Mouse (Mus musculus): ENCODE data around the gene Dock6. TPM values are rescaled to one million over a fixed set of nuclear protein-coding genes. Genes with fewer than 3 reads are reported as not detected.

Gene Dock6
- polyA plus RNA-seq, 1 experiment from 2014 or later, result 46.3 TPM

GRCm38 (mm10) chr9:21824366-21824765 is 28.1 kb downstream of the Dock6 start:
- H3K36me3 ChIP-seq, result peaks cover 42% of the 10 kb centered on the region
- no peak for ATAC-seq (replicated peaks; ENCODE audit: low FRiP score)
- WGBS, result 71% methylated on average over 10 of the region's 10 CpGs

GRCm38 (mm10) chr9:21823957-21824356 is 28.5 kb downstream of the Dock6 start:
- no peak for ATAC-seq (replicated peaks; ENCODE audit: low FRiP score)
- H3K4me2 ChIP-seq, result no peak overlapping the region
- WGBS, result 49% methylated on average over 4 of the region's 4 CpGs
- peaks cover 41% of the 10 kb centered on the region for H3K36me3 ChIP-seq
- H3K27ac ChIP-seq, result no peak overlapping the region
- H3K4me1 ChIP-seq, result 0 out of 2 replicates have a peak, but pooled peaks cover 6% of the 10 kb centered on the region
- no peak overlapping the region for H3K4me3 ChIP-seq (replicated peaks)
- H3K9ac ChIP-seq, result no peak overlapping the region
- no peaks in the 10 kb centered on the region for H3K27me3 ChIP-seq
- no peaks in the 10 kb centered on the region for H3K9me3 ChIP-seq (replicated peaks)

More at GRCm38 (mm10) chr9:21824366-21824765, 28.1 kb downstream of the Dock6 start:
- Histone ChIP-seq H3K4me3 (replicated peaks) (no peak overlapping the region), H3K27me3 (no peaks in the 10 kb centered on the region), H3K4me2 (no peak overlapping the region), H3K4me1 (0 out of 2 replicates have a peak, but pooled peaks cover 6% of the 10 kb centered on the region), H3K9me3 (replicated peaks) (no peaks in the 10 kb centered on the region), H3K9ac (no peak overlapping the region), H3K27ac (no peak overlapping the region)

- Histone ChIP-seq H3K27me3 (no peaks in the 10 kb centered on the region), H3K4me1 (0 out of 2 replicates have a peak, but pooled peaks cover 6% of the 10 kb centered on the region), H3K9ac (no peak overlapping the region)
Measured at GRCm38 (mm10) chr9:21822686-21823085, 29.7 kb downstream of the Dock6 start.

GRCm38 (mm10) chr9:21820183-21820582 is 32.3 kb downstream of the Dock6 start:
- Histone ChIP-seq H3K9me3 (replicated peaks) (no peaks in the 10 kb centered on the region), H3K27ac (no peak overlapping the region), H3K9ac (no peak overlapping the region), H3K27me3 (no peaks in the 10 kb centered on the region), H3K4me1 (0 out of 2 replicates have a peak, but pooled peaks cover 4% of the 10 kb centered on the region), H3K36me3 (peaks cover 58% of the 10 kb centered on the region), H3K4me3 (replicated peaks) (no peak overlapping the region), H3K4me2 (no peak overlapping the region)
- ATAC-seq (replicated peaks; ENCODE audit: low FRiP score), result peak; percentile 26; the same call in 1 of the 2 replicates
- WGBS, result 87% methylated on average over 12 of the region's 12 CpGs

More at GRCm38 (mm10) chr9:21822686-21823085, 29.7 kb downstream of the Dock6 start:
- ATAC-seq (replicated peaks; ENCODE audit: low FRiP score), result no peak
- Histone ChIP-seq H3K9me3 (replicated peaks) (no peaks in the 10 kb centered on the region), H3K27ac (no peak overlapping the region), H3K4me3 (replicated peaks) (no peak overlapping the region), H3K4me2 (no peak overlapping the region), H3K36me3 (peaks cover 37% of the 10 kb centered on the region)
- WGBS, result 88% methylated on average over 6 of the region's 6 CpGs

GRCm38 (mm10) chr9:21819181-21819729 is 33.2 kb downstream of the Dock6 start:
- no peak overlapping the region for H3K4me3 ChIP-seq (replicated peaks)
- WGBS, result 94% methylated on average over 2 of the region's 2 CpGs
- H3K9me3 ChIP-seq (replicated peaks), result no peaks in the 10 kb centered on the region
- no peak overlapping the region for H3K27ac ChIP-seq
- peaks cover 64% of the 10 kb centered on the region for H3K36me3 ChIP-seq
- no peaks in the 10 kb centered on the region for H3K27me3 ChIP-seq
- no peak overlapping the region for H3K4me2 ChIP-seq
- H3K9ac ChIP-seq, result no peak overlapping the region
- ATAC-seq (replicated peaks; ENCODE audit: low FRiP score), result no peak
- H3K4me1 ChIP-seq, result no peaks in the 10 kb centered on the region

GRCm38 (mm10) chr9:21818561-21818960 is 33.9 kb downstream of the Dock6 start:
- H3K36me3 ChIP-seq, result peaks cover 64% of the 10 kb centered on the region
- 92% methylated on average over 6 of the region's 6 CpGs for WGBS
- no peak overlapping the region for H3K9ac ChIP-seq
- no peak overlapping the region for H3K4me2 ChIP-seq
- ATAC-seq (replicated peaks; ENCODE audit: low FRiP score), result no peak
- no peak overlapping the region for H3K4me3 ChIP-seq (replicated peaks)
- H3K9me3 ChIP-seq (replicated peaks), result no peaks in the 10 kb centered on the region
- H3K4me1 ChIP-seq, result no peaks in the 10 kb centered on the region
- no peaks in the 10 kb centered on the region for H3K27me3 ChIP-seq
- no peak overlapping the region for H3K27ac ChIP-seq

- H3K27ac ChIP-seq, result no peak overlapping the region
- no peak overlapping the region for H3K4me2 ChIP-seq
- no peak overlapping the region for H3K4me3 ChIP-seq (replicated peaks)
- H3K9ac ChIP-seq, result no peak overlapping the region
- WGBS, result 82% methylated on average over 4 of the region's 4 CpGs
- H3K9me3 ChIP-seq (replicated peaks), result no peaks in the 10 kb centered on the region
- no peak for ATAC-seq (replicated peaks; ENCODE audit: low FRiP score)
- H3K36me3 ChIP-seq, result peaks cover 67% of the 10 kb centered on the region
- H3K27me3 ChIP-seq, result no peaks in the 10 kb centered on the region
- H3K4me1 ChIP-seq, result no peaks in the 10 kb centered on the region
Measured at GRCm38 (mm10) chr9:21818125-21818524, 34.3 kb downstream of the Dock6 start.

- Histone ChIP-seq H3K27me3 (no peaks in the 10 kb centered on the region), H3K4me1 (no peaks in the 10 kb centered on the region), H3K9me3 (replicated peaks) (no peaks in the 10 kb centered on the region), H3K36me3 (peaks cover 80% of the 10 kb centered on the region), H3K4me3 (replicated peaks) (no peak overlapping the region), H3K27ac (no peak overlapping the region), H3K9ac (no peak overlapping the region), H3K4me2 (no peak overlapping the region)
- WGBS, result 72% methylated on average over 9 of the region's 9 CpGs
- no peak for ATAC-seq (replicated peaks; ENCODE audit: low FRiP score)
Measured at GRCm38 (mm10) chr9:21816716-21817305, 35.6 kb downstream of the Dock6 start.

GRCm38 (mm10) chr9:21811170-21811569 is 41.3 kb downstream of the Dock6 start:
- H3K36me3 ChIP-seq, result peaks cover 59% of the 10 kb centered on the region
- 78% methylated on average over 5 of the region's 5 CpGs for WGBS
- H3K4me3 ChIP-seq (replicated peaks), result no peak overlapping the region
- no peaks in the 10 kb centered on the region for H3K27me3 ChIP-seq
- H3K9ac ChIP-seq, result no peak overlapping the region
- no peak for ATAC-seq (replicated peaks; ENCODE audit: low FRiP score)
- peaks cover 13% of the 10 kb centered on the region for H3K4me1 ChIP-seq
- H3K27ac ChIP-seq, result no peak overlapping the region
- no peak overlapping the region for H3K4me2 ChIP-seq
- H3K9me3 ChIP-seq (replicated peaks), result no peaks in the 10 kb centered on the region

- Histone ChIP-seq H3K4me1 (peaks cover 20% of the 10 kb centered on the region), H3K9me3 (replicated peaks) (no peaks in the 10 kb centered on the region), H3K4me3 (replicated peaks) (no peak overlapping the region), H3K27me3 (no peaks in the 10 kb centered on the region), H3K27ac (no peak overlapping the region), H3K4me2 (no peak overlapping the region), H3K36me3 (peaks cover 38% of the 10 kb centered on the region), H3K9ac (no peak overlapping the region)
- no peak for ATAC-seq (replicated peaks; ENCODE audit: low FRiP score)
- WGBS, result 65% methylated on average over 3 of the region's 3 CpGs
Measured at GRCm38 (mm10) chr9:21808561-21808960, 43.9 kb downstream of the Dock6 start.

GRCm38 (mm10) chr9:21806976-21807375 is 45.5 kb downstream of the Dock6 start:
- 58% methylated on average over 11 of the region's 11 CpGs for WGBS
- no peak overlapping the region for H3K9ac ChIP-seq
- no peak overlapping the region for H3K27ac ChIP-seq
- H3K9me3 ChIP-seq (replicated peaks), result no peaks in the 10 kb centered on the region
- H3K27me3 ChIP-seq, result no peaks in the 10 kb centered on the region
- peaks cover 37% of the 10 kb centered on the region for H3K36me3 ChIP-seq
- H3K4me1 ChIP-seq, result peaks cover 20% of the 10 kb centered on the region
- no peak for ATAC-seq (replicated peaks; ENCODE audit: low FRiP score)
- H3K4me2 ChIP-seq, result no peak overlapping the region
- H3K4me3 ChIP-seq (replicated peaks), result no peak overlapping the region

- ATAC-seq (replicated peaks; ENCODE audit: low FRiP score), result no peak
- Histone ChIP-seq H3K9me3 (replicated peaks) (no peaks in the 10 kb centered on the region), H3K4me1 (peaks cover 20% of the 10 kb centered on the region), H3K27me3 (no peaks in the 10 kb centered on the region), H3K36me3 (peaks cover 39% of the 10 kb centered on the region), H3K27ac (no peak overlapping the region), H3K4me2 (no peak overlapping the region), H3K4me3 (replicated peaks) (no peak overlapping the region), H3K9ac (no peak overlapping the region)
- 54% methylated on average over 3 of the region's 3 CpGs for WGBS
Measured at GRCm38 (mm10) chr9:21806363-21806762, 46.1 kb downstream of the Dock6 start.

Measured in kidney, embryonic 15.5 days (tissue).